Mouse (Mus musculus): ENCODE measurements around the gene Cops4. TPM values are rescaled to one million over a fixed set of nuclear protein-coding genes. Genes with fewer than 3 reads are reported as not detected.

Cops4 gene
- polyA plus RNA-seq, 1 experiment = 83.9 TPM

DNA sequence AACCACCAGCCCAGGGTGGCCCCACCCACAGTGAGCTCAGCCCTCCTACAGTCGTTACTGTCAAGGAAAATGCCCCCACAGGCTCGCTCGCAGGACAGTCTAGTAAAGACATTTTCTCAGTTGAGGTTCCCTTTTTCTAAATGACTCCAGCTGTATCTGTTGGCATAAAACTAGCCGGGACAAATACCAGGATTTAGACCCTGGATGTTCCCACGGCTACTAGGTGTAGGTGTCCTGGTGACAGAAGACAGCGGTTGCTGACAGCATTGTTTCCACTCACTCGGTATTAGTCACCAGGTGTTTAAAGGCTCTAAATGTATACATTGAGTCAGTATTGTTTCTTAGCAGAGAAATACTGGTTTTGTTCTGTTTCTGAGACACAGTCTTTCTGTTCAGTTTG is 17.7 kb downstream of the Cops4 start:
- DNase-seq (ENCODE audit: extremely low spot score in 1 of 2, low spot score in 1 of 2) = peak in 1 of 2 experiments; percentile 7

DNA sequence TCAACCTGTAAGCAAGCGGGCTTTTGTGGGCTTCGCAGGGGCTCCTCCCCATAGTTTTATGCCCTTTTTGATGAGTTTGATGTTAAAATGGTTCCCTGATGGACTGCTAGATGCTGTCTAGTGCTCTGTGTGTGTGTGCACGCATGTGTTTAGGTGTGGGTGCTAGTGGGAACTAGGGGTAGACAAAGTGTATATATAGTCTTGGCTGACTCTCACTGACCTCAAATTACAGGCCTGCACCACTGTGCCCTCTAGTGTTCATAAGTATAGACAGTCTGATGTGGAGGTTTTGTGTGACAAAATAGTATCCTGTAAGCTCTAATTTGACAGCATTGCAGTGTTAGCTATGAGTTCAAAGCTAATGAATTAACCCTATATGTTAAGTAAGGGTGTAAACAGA is 18.5 kb downstream of the Cops4 start:
- DNase-seq (ENCODE audit: extremely low spot score in 1 of 2, low spot score in 1 of 2) = peak in 1 of 2 experiments; percentile 62

DNA sequence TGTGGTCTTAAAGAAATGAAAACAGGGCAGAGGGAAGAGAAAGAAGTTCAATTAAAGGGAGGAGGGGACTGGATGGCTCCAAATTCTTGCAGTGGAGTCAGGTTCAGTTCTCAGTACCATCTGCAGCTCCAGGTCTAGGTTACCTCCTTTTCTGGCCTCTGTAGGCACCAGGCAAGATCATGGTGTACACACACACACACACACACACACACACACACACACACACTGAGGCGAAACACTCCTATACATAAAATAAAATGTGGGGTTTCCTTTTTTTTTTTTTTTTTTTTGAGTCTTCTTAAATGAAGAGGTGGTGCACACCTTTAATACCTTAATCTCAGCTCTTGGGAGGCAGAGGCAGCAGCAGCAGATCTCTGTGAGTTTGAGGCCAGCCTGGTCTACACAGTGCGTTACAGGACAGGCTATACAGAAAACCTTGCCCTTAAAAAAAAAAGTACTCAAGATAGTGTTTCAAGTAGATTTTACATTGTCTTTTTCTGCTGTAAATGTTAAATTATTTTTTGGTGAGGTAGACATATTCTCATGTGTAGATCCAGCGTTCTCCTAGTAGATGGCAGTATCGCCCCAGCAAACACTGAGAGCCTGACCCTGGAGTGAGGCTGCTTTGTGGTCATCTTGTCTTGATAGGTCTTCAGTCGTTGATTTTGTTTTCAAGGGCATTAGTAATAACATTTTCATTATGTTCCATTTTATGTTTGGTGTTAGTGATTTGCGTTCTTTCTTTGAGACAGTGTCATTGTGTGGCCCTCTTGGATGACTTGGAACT is 28.4 kb downstream of the Cops4 start:
- no peak for DNase-seq (ENCODE audit: extremely low spot score in 1 of 2, low spot score in 1 of 2)

DNA sequence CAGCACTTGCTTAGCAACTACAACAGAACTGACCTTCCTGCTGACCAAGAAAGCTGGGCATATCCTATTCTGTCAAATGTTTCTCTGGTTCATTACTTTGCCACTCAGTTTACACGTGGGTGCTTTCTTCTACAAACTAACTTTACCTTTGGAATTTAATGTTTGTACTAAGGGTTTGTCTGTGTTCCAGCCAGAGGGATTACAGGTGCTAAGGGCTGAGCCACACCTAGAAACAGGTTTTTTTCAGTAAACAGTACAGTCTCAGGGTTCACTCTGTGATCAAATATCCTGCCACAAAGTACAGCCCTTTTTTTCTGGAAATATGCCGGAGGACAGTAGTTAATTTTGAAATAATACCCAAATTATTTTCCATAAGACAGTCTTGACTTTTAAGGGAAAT is 30.1 kb downstream of the Cops4 start:
- DNase-seq (ENCODE audit: extremely low spot score in 1 of 2, low spot score in 1 of 2) = no peak

DNA sequence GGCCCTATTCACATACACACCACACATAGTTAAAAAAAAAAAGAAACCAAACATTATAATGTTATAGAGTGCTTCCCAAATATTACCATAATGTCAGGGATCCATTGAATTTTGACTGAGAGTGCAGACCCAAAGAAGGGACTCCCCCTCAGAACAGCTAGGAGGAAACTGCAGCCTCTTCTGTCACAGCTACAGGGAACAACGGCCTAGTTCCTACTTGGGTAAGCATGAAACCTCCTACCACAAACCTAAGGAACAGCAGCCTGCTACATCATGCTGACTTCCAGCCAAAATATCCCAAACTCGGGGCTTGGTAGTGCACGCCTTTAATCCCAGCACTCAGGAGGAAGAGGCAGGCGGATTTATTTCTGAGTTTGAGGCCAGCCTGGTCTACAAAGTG is 31.2 kb downstream of the Cops4 start:
- no peak for DNase-seq (ENCODE audit: extremely low spot score in 1 of 2, low spot score in 1 of 2)

DNA sequence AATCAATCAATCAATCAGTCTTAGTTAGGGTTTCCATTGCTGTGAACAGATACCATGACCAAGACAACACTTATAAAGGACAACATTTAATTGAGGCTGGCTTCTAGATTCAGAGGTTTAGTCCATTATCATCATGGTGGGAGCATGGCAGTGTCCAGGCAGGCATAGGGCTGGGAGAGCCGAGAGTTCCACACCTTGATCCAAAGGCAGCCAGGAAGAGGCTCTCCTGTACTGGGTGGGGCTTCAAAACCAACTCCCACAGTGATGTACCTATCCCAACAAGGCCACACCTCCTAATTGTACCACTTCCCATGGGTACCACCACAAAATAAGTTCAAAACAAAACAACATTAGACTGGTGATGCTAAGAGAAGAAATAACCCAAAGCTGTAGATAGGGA is 32.0 kb downstream of the Cops4 start:
- no peak for DNase-seq (ENCODE audit: extremely low spot score in 1 of 2, low spot score in 1 of 2)

DNA sequence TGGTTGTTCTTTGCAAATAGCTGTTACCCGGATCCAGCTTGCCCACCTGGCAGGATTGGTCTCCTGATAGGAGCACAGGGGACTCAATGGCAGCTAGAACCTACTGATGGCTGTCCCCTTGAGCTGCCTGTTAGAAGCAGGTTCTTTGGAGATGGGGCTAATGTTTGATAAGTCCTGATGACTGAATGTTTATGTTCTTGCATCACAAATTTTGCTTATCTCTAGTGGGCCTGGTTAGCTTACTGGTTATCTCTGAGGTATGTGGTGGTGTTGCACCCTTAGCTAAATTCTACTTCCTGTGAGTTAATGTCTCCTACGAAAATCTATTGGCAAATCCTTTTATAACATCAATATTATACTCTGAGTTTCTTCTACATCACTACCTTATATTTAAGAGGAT is 33.8 kb downstream of the Cops4 start:
- no peak for DNase-seq (ENCODE audit: extremely low spot score in 1 of 2, low spot score in 1 of 2)

DNA sequence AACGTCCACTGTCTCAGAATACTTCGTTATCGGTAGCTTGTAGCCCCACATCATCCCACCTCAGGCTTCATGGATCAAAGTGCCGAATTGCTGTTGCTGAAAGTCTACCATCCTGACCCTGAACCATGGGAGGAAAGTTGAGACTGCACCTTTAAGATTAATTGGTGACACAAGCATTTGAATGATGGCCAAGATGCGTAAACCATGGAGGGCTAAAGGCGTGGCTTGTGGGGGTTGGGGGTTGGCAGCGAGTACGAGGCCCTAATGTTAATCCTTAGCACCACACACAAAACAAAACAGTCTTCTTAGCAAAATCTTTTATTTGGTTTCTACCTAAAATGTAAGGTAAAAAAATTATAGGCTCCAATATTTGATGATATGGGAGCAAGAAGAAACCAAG is 35.3 kb downstream of the Cops4 start:
- no peak for DNase-seq (ENCODE audit: extremely low spot score in 1 of 2, low spot score in 1 of 2)

DNA sequence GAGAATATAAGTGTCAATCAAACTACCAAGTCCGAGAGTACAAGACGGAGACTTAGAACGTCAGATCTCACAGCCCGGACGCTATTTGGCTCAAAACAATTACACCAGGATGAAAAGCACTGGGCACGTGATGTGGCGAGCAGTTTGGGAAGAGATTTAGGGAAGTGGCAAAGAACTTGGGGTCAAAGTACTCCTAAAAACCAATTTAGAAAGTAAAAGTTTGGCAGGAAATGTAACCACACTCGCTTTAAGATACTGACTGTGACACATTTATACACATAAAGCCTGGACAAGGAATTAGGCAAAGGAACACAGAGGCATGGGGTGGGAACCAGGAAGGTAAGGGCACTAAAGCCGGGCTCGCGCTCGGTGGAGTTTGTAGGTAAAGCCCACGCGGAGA is 38.9 kb downstream of the Cops4 start:
- DNase-seq (ENCODE audit: extremely low spot score in 1 of 2, low spot score in 1 of 2) = no peak

DNA sequence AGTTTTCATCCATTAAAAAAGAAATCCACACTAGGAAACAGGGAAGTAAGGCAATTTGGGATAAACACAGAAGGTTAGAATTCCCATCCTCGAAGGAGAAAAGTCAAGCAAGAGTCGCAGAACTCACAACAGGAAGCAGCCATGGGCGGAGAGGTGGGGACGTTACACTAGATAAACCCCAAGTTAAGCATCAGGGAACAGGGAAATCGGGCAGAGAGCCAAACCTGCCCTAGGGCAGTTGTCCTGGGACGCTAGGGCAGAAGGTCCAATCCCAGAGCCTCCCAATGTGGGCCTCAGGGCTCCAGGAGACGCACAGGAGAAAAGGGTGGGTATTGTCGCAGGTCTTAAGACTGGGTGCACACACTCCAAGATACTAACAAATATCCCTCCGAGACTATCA is 39.4 kb downstream of the Cops4 start:
- no peak for DNase-seq (ENCODE audit: extremely low spot score in 1 of 2, low spot score in 1 of 2)

DNA sequence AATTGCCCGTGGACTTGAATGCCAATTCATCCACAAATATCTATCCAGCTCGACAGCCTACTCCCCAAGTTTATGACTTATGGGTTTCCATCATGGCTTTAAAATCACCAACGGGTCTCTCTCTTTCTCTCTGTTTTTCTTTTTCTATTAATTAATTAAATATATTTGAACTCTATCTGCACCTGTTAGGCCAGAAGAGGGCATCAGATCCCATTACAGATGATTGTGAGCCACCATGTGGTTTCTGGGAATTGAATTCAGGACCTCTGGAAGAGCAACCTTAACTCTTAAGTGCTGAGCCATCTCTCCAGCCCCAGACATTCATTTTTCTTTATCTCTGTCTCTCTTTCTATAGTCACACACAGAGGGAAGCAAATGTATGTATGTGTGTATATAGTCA is 40.7 kb downstream of the Cops4 start:
- no peak for DNase-seq (ENCODE audit: extremely low spot score in 1 of 2, low spot score in 1 of 2)

DNA sequence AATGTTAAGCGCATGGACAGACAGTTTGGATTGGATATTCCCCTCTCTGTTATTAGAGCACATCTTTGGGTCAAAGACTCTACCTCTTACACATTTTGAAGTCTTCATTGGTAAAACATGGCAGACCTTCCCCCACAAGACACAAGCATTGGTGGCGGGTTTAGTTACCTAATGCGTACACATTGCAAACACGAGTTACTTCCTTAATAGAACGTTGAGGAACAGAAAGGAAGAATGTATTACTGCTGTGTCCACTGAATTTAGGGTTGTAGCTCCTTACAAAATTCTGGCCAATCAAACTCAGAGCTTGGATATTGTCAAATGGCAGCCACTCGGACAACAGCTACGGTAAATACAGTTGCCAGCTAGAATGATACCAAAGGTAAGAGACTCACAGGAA is 41.2 kb downstream of the Cops4 start:
- no peak for DNase-seq (ENCODE audit: extremely low spot score in 1 of 2, low spot score in 1 of 2)

DNA sequence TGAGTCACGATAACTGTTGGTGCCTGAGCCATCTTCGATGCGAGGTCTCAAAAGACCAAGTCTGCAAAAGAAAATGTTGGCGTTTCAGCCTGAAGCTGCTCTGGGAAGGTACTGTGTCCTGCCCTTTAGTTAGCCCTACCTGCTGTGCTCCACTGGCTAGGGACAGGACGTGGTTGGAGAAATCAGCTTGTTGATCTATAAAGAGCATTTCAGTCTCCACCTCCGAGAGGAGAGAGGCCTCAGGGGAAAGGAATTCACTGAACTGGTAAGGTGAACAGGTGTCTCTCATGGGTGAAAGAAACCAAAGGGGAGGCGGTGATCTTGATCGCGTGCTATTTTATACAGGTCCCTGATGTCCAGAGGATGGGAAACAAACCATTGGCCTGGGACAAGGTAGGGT is 44.6 kb downstream of the Cops4 start:
- no peak for DNase-seq (ENCODE audit: extremely low spot score in 1 of 2, low spot score in 1 of 2)

DNA sequence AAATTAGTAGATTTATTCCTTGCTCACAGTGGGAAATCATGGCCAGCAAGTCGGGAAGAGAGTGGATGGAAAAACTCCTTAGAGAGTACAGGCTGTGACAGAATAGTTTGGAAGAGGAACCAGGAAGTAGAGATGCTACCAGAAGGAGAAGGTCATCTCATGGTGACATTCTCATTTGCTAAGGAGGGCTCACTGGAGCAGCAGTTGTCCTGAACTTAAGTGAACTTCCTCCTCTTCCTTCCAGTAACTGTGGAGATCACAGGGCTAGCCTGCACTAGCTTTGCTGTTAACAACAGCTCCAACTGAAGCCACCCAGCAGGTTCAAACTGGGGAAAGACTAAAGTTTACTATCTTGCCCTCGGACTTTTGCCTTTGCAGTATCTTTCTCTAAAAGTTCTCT is 48.7 kb downstream of the Cops4 start:
- DNase-seq (ENCODE audit: extremely low spot score in 1 of 2, low spot score in 1 of 2) = no peak

DNA sequence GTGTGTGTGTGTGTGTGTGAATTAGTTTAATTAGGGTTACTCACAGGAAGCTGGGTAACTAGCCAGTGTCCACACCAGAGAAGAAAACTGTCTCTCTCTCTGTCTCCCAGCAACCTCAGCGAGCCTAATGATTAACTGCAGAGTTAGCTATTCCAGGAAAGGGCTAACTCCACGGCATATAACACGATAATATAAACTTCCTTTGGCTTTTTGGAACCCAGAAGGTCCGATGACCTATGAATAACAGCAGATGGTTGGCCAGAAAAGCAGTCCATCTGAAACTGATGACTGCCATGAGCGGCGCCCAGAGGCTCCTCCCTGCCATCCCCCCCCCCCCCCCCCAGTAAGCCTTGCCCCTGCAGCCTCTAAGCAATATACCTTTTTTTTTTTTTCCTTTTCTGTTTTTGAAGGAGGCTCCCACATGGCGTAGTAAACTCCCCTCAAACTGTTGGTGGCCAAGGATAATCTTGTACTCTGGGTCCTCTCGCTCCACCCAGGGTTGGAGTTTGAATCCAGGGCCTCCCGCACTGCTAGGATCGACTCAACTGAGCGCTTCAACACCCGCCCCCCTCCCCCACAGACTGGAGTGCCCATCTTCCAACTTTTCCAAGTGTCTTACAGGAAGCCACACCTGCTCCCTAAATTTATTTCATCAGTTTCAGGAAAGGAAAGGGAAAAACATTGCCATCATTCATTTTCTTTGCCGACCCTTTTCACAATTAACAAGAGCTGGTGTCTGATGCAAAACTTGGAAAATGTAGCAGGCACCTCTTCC is 49.3 kb downstream of the Cops4 start:
- no peak for DNase-seq (ENCODE audit: extremely low spot score in 1 of 2, low spot score in 1 of 2)

DNA sequence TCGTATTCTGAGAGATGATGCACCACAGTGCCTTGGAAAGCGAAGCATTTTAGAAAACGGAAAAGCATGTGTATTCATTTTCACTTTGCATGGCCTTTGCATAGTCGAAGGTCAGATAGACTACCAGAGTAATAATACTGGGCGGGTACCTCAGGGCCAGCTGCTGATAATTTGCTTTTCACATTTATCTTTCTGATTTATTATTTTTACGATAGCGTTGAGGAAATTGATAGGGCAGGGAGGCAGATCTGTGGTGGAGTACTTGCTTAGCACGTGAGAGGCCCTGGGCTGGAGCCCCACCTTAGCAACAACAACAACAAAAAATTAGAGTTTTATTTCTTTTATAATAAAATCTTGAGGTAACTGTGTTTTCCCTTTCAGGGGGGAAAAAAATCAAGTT is 50.1 kb downstream of the Cops4 start:
- no peak for DNase-seq (ENCODE audit: extremely low spot score in 1 of 2, low spot score in 1 of 2)

DNA sequence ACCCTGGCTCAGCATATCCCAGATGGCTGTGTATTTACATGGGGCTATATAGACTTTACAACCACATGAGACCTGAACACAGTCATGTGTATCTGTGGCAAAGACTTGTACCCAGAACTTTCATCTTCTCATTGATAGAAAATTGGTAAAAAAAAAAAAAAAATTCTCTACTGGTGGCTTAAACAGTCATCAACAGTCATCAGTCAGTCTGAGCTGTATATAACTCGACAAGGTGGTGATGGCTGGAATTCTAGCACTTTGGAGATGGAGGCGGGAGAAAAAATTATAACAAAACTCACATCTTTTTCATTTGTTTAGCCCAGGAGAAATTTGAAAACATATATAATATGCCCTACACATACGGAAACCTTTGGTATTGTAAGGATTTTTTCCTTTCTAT is 50.7 kb downstream of the Cops4 start:
- DNase-seq (ENCODE audit: extremely low spot score in 1 of 2, low spot score in 1 of 2) = no peak

DNA sequence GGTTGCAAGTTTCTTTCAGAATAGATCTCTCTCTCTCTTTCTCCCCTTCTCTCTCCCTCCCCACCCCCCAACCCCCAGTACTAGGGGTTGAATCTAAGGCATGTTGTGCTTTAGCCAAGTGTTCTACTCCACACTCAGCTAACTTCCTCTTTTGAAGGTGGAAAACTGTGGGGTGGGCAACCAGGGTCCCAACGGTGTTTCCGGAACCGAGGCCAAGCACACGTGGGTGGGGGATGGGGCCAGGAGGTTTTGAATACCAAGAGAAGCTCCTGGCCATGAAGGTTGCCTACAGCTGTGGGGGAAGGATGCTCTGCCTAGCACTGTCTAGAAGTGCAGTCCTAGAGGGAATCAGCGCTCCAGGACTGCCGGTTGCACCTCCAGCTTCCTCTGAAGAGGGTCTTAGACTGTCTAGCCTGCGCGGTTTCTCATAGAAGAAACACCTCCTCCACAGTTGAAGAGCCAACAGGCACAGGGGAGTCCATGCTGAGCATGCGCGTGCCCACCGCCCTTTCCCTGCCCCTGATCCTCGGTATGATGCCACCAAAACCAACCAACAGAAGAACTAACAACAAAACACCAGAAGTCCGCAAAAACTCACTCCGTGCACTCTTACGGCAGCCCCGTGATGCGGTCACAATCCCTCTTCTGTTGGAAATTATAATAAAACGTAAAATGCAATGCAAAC is 51.3 kb downstream of the Cops4 start:
- no peak for DNase-seq (ENCODE audit: extremely low spot score in 1 of 2, low spot score in 1 of 2)

DNA sequence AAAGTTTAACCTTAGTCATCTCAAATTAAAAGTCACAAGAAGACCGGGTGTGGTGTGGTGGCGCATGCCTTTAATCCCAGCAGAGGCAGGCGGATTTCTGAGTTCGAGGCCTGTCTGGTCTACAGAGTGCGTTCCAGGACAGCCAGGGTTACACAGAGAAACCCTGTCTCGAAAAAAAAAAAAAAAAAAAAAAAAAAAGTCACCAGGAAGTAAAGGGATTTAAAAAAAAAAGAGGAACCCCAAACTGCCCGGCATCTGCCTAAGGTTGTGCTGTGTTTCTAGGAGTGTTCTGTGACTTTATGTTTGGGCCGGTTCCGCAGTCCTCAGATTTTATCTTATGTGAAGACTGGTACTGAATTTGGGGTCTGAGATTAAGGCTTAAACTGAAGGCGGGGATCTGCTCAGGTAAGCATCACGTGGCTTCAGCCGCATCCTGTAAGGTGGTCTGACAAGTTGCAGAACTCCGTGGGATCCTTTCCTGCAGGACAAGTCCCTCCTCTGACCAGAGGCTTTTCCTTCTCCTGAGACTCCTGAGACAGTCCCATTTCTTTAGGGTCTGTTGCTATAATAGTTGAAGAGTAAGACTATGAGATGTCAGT is 52.0 kb downstream of the Cops4 start:
- DNase-seq (ENCODE audit: extremely low spot score in 1 of 2, low spot score in 1 of 2) = no peak

DNA sequence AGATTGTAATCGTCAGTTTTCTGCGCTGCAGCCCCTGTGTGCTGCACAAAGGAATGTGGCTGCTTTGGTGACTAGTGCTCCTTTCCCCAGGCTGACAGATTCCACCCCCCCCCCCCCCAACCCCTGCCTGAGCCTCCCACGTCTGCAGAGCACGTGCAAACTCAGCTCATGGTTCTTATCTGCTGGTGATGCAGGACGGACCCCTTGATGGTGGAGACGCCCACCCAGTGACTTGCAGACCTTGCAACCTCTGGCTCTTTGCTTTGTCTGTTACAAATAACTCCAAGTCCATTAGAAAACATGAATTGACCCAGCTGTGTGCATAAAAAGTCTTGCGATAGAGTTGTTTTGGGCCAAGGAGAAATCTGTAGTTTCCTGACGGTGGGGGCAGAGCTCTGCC is 52.6 kb downstream of the Cops4 start:
- no peak for DNase-seq (ENCODE audit: extremely low spot score in 1 of 2, low spot score in 1 of 2)

DNA sequence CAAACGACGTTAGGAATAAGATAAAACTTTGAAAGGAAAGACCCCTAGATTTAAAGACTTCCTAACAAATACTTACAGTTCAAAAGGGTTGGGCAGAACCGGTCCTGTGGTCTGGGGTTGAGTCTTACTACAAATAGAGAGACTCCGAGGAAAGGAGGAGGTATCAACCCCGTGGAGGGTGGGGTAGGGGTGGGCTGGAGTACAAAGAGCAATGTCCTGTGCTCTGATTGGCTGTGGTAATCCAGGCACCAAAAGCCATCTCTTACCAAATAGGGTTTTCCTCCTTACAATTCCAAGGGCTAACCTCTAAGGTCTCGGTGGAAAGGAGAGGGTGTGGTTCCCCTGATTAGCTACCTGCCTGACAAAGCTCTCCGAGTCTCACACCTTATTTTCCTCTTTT is 54.0 kb downstream of the Cops4 start, which contains the start of gene Plac8:
Plac8 (minus strand) TSS at position 177 of the 400 bp plus-strand sequence.
- DNase-seq (ENCODE audit: extremely low spot score in 1 of 2, low spot score in 1 of 2) = no peak

Data from frontal cortex, adult 2 months (tissue).